Mouse (Mus musculus): ENCODE data around the gene Dgka. TPM values are rescaled to one million over a fixed set of nuclear protein-coding genes. Genes with fewer than 3 reads are reported as not detected.

The Dgka gene
- polyA plus RNA-seq, 1 experiment from 2014 or later: 12.2 TPM

DNA sequence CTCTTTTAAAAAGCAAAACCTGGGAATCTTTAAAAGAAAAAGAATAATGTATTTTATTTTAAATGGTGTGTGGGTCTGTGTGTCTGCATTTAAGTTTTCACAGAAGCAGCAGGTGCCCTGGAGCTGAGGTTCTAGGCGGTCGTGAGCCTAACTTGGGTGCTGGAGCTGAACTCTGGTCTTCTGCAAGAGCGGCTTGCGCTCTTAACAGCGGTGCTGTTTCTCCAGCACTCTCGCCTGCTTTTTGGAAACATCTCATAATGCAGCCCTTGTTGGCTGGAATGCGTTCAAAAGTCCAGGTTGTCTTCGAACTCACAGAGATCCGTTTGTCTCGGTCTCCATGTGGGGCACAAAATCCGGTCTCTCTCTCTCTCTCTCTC, 39.4 kb downstream of the Dgka start:
- H3K9me3 ChIP-seq (ENCODE audit: control insufficient read depth, low read length): no peaks in the 10 kb centered on the region
- peak overlapping the region; percentile 69 for H3K9ac ChIP-seq (ENCODE audit: low read length)
- H3K4me2 ChIP-seq (ENCODE audit: low read depth, low read length): peak overlapping the region; percentile 68
- peaks cover 14% of the 10 kb centered on the region for H3K36me3 ChIP-seq (ENCODE audit: control insufficient read depth, insufficient read depth, low read length)
- ATAC-seq (ENCODE audit: low read depth): peak; percentile 26
- H3K4me3 ChIP-seq (ENCODE audit: low read length): peak overlapping the region; percentile 77
- H3K27ac ChIP-seq (ENCODE audit: low read length): peak overlapping the region; percentile 76
- peaks cover 11% of the 10 kb centered on the region for H3K4me1 ChIP-seq (replicated peaks; ENCODE audit: control insufficient read depth, insufficient read depth, low read length)
- 10% methylated on average over 11 of the region's 11 CpGs for WGBS
- H3K27me3 ChIP-seq (ENCODE audit: control insufficient read depth, insufficient read depth, low read depth, low read length): no peaks in the 10 kb centered on the region

- Histone ChIP-seq H3K9me3 (ENCODE audit: control insufficient read depth, low read length) (no peaks in the 10 kb centered on the region), H3K36me3 (ENCODE audit: control insufficient read depth, insufficient read depth, low read length) (peaks cover 19% of the 10 kb centered on the region), H3K4me1 (replicated peaks; ENCODE audit: control insufficient read depth, insufficient read depth, low read length) (peaks cover 11% of the 10 kb centered on the region), H3K4me2 (ENCODE audit: low read depth, low read length) (peak within 1 kb of the TSS; percentile 68), H3K27ac (ENCODE audit: low read length) (peak within 1 kb of the TSS; percentile 99), H3K4me3 (ENCODE audit: low read length) (peak within 1 kb of the TSS; percentile 77), H3K27me3 (ENCODE audit: control insufficient read depth, insufficient read depth, low read depth, low read length) (no peaks in the 10 kb centered on the region), H3K9ac (ENCODE audit: low read length) (peak within 1 kb of the TSS; percentile 91)
- ATAC-seq (ENCODE audit: low read depth): peak; percentile 97
- WGBS: under 1% methylated on average over 61 of the region's 62 CpGs
These were observed 40.0 kb downstream of the Dgka start, which contains the start of gene Cdk2 for GRCm38 (mm10) chr10:128704491-128705316. Cdk2 (minus strand) TSS chr10:128705031.

DNA sequence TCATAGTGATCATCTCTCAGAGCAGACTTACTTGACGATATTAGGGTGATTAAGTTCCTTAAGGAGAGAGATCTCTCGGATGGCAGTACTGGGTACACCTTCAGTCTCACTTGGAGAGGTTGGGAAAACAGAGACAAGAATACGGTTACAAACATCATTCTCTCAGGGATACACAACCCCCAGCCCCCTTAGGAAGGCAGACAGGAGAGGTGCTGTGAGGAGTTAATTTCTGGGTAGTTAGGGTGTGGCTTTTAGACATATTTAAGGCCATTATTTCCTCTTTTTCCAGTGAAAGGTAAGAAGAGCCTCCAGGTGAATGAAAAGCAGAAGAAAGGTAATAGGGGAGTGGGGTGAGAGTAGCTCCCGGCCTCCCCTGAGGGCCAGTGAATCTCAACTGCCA, 40.8 kb downstream of the Dgka start, which contains the start of gene Pmel:
Pmel (plus strand) TSS at position 301 of the 400 bp plus-strand sequence.
- peaks cover 11% of the 10 kb centered on the region for H3K4me1 ChIP-seq (replicated peaks; ENCODE audit: control insufficient read depth, insufficient read depth, low read length)
- peak within 1 kb of the TSS; percentile 68 for H3K4me2 ChIP-seq (ENCODE audit: low read depth, low read length)
- 8% methylated on average over 4 of the region's 4 CpGs for WGBS
- H3K27me3 ChIP-seq (ENCODE audit: control insufficient read depth, insufficient read depth, low read depth, low read length): no peaks in the 10 kb centered on the region
- no peaks in the 10 kb centered on the region for H3K9me3 ChIP-seq (ENCODE audit: control insufficient read depth, low read length)
- H3K36me3 ChIP-seq (ENCODE audit: control insufficient read depth, insufficient read depth, low read length): peaks cover 27% of the 10 kb centered on the region
- peak within 1 kb of the TSS; percentile 77 for H3K4me3 ChIP-seq (ENCODE audit: low read length)
- ATAC-seq (ENCODE audit: low read depth): no peak
- H3K9ac ChIP-seq (ENCODE audit: low read length): peak within 1 kb of the TSS; percentile 91
- H3K27ac ChIP-seq (ENCODE audit: low read length): peak within 1 kb of the TSS; percentile 99

DNA sequence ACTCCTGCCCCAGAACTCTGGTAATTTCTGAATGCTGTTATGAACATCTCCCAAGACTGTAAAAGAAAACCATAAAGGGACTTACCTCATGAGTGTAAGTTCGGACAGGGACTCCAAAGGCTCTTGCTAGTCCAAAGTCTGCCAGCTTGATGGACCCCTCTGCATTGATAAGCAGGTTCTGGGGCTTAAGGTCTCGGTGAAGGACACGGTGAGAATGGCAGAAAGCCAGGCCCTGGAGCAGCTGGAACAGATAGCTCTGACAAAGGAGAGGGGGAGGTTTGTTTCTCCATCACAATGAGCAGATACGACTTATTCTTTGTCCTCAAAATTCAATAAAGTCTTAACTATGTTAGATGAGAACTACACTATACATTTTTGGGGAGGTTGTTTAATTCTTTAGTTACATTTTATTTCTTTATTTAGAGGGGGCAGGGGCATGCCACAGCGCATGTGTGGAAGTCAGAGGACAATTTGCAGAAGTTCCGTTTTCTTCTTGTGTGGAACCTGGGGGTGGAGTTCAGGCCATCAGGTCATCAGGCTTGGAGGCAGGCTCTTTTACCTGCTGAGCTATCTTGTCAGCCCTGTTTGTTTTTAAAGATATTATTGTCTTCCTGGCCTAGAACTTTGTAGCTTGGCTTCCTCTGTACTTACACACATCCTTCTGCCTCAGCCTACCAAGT, 42.2 kb downstream of the Dgka start:
- 72% methylated on average over 6 of the region's 6 CpGs for WGBS
- Histone ChIP-seq H3K27ac (ENCODE audit: low read length) (no peak overlapping the region), H3K36me3 (ENCODE audit: control insufficient read depth, insufficient read depth, low read length) (peaks cover 31% of the 10 kb centered on the region), H3K4me1 (replicated peaks; ENCODE audit: control insufficient read depth, insufficient read depth, low read length) (peaks cover 11% of the 10 kb centered on the region), H3K27me3 (ENCODE audit: control insufficient read depth, insufficient read depth, low read depth, low read length) (no peaks in the 10 kb centered on the region), H3K4me3 (ENCODE audit: low read length) (no peak overlapping the region), H3K4me2 (ENCODE audit: low read depth, low read length) (no peak overlapping the region), H3K9ac (ENCODE audit: low read length) (peak overlapping the region; percentile 5; the same call in 1 of the 2 replicates), H3K9me3 (ENCODE audit: control insufficient read depth, low read length) (no peaks in the 10 kb centered on the region)
- ATAC-seq (ENCODE audit: low read depth): no peak

GRCm38 (mm10) chr10:128700712-128701111, 43.9 kb downstream of the Dgka start:
- Histone ChIP-seq H3K27me3 (ENCODE audit: control insufficient read depth, insufficient read depth, low read depth, low read length) (no peaks in the 10 kb centered on the region), H3K36me3 (ENCODE audit: control insufficient read depth, insufficient read depth, low read length) (peaks cover 31% of the 10 kb centered on the region), H3K9ac (ENCODE audit: low read length) (no peak overlapping the region), H3K27ac (ENCODE audit: low read length) (no peak overlapping the region), H3K9me3 (ENCODE audit: control insufficient read depth, low read length) (no peaks in the 10 kb centered on the region), H3K4me1 (replicated peaks; ENCODE audit: control insufficient read depth, insufficient read depth, low read length) (peaks cover 14% of the 10 kb centered on the region), H3K4me3 (ENCODE audit: low read length) (no peak overlapping the region), H3K4me2 (ENCODE audit: low read depth, low read length) (no peak overlapping the region)
- 92% methylated on average over 5 of the region's 5 CpGs for WGBS
- ATAC-seq (ENCODE audit: low read depth): no peak

DNA sequence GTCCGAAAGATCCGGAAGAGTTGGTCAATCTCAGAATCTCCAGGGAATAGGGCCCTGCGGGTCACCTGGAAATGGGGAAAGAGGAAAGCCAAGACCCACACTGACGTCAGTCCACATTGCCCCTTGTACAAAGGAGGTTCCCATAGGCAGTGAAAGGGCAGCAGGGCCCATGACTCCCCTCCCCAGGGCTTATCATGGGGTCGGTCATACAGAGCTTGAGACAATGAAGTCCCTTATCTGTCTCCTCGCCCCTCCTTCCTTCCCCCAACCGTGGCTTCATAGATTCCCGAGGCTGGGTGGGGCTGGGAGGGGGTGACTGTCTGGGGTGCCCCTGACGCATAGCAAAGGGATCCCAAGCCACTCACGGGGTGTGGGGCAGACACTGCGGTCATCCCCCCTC, 45.0 kb downstream of the Dgka start:
- WGBS: 82% methylated on average over 10 of the region's 11 CpGs
- H3K4me3 ChIP-seq (ENCODE audit: low read length): no peak overlapping the region
- no peaks in the 10 kb centered on the region for H3K9me3 ChIP-seq (ENCODE audit: control insufficient read depth, low read length)
- peaks cover 16% of the 10 kb centered on the region for H3K4me1 ChIP-seq (replicated peaks; ENCODE audit: control insufficient read depth, insufficient read depth, low read length)
- no peak overlapping the region for H3K9ac ChIP-seq (ENCODE audit: low read length)
- no peak overlapping the region for H3K27ac ChIP-seq (ENCODE audit: low read length)
- no peak overlapping the region for H3K4me2 ChIP-seq (ENCODE audit: low read depth, low read length)
- H3K36me3 ChIP-seq (ENCODE audit: control insufficient read depth, insufficient read depth, low read length): peaks cover 31% of the 10 kb centered on the region
- H3K27me3 ChIP-seq (ENCODE audit: control insufficient read depth, insufficient read depth, low read depth, low read length): no peaks in the 10 kb centered on the region
- no peak for ATAC-seq (ENCODE audit: low read depth)

DNA sequence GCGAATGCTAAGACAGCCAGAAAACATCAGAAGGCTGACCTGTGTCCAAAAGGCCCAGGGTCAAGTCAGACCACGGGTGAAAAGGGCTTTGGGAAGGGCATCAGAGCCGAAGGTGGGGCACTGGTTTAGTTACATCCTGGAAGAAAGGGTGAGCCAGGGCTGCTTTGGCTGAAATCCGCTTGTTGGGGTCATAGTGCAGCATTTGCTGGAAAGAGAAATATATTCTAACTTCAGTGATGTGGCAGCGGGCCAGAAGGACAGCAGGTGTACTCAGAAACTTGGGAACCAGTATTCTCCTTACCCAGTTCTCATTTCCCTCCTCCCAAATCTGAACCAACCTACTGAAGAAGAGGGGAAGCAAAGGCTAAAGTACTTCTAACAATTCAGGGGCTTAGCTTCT, 45.6 kb downstream of the Dgka start:
- WGBS: 76% methylated on average over 5 of the region's 5 CpGs
- H3K9me3 ChIP-seq (ENCODE audit: control insufficient read depth, low read length): no peaks in the 10 kb centered on the region
- no peak overlapping the region for H3K9ac ChIP-seq (ENCODE audit: low read length)
- H3K4me3 ChIP-seq (ENCODE audit: low read length): no peak overlapping the region
- H3K27ac ChIP-seq (ENCODE audit: low read length): no peak overlapping the region
- no peak overlapping the region for H3K4me2 ChIP-seq (ENCODE audit: low read depth, low read length)
- H3K4me1 ChIP-seq (replicated peaks; ENCODE audit: control insufficient read depth, insufficient read depth, low read length): peaks cover 18% of the 10 kb centered on the region
- ATAC-seq (ENCODE audit: low read depth): no peak
- H3K27me3 ChIP-seq (ENCODE audit: control insufficient read depth, insufficient read depth, low read depth, low read length): no peaks in the 10 kb centered on the region
- H3K36me3 ChIP-seq (ENCODE audit: control insufficient read depth, insufficient read depth, low read length): peaks cover 31% of the 10 kb centered on the region

DNA sequence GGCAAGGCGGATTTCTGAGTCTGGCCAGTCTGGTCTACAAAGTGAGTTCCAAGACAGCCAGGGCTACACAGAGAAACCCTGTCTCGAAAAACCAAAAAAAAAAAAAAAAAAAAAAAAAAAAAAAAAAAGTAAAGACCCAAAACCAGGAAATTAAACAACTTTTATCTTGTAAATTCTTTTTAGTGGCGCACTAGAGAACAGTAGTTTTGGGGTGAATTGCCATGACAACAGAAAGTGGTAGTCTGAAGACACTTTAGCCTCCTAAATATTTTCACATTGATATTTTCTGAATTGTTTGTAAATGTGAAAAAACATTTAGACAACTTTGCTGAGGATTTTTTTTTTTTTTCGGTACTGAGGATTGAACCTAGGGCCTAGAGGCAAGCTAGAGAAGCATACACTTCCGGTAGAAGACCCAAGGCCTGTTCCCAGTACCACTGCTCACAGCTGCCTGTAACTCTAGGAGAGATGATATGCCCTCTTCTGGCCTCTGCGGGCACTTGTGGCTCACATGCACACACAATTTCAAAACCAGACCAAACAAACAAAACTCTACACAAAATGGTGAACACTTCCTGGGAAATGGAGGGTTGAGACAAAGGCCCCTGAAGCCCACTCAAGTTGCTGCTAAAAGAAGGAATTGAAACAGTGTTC, 47.5 kb downstream of the Dgka start:
- 77% methylated on average over 6 of the region's 6 CpGs for WGBS
- Histone ChIP-seq H3K9ac (ENCODE audit: low read length) (no peak overlapping the region), H3K36me3 (ENCODE audit: control insufficient read depth, insufficient read depth, low read length) (peaks cover 31% of the 10 kb centered on the region), H3K4me3 (ENCODE audit: low read length) (no peak overlapping the region; the same call in 1 of the 2 replicates), H3K27me3 (ENCODE audit: control insufficient read depth, insufficient read depth, low read depth, low read length) (no peaks in the 10 kb centered on the region), H3K27ac (ENCODE audit: low read length) (no peak overlapping the region; the same call in 1 of the 2 replicates), H3K9me3 (ENCODE audit: control insufficient read depth, low read length) (no peaks in the 10 kb centered on the region), H3K4me2 (ENCODE audit: low read depth, low read length) (peak overlapping the region; percentile 66), H3K4me1 (replicated peaks; ENCODE audit: control insufficient read depth, insufficient read depth, low read length) (peaks cover 13% of the 10 kb centered on the region)
- no peak for ATAC-seq (ENCODE audit: low read depth)
